Mouse (Mus musculus): Measurements from ENCODE around the gene Zfp764. TPM values are rescaled to one million over a fixed set of nuclear protein-coding genes. Genes with fewer than 3 reads are reported as not detected.

Zfp764 gene
- polyA plus RNA-seq (2014; fragmentation: Illumina TruSeq; extraction: RNeasy Lipid Tissue Mini Kit (QIAGEN cat#74804)), result 4.1 TPM

GRCm38 (mm10) chr7:127406002-127406987, at the start of gene Zfp764:
TSS of gene Zfp764 (minus strand) at chr7:127406822.

GRCm38 (mm10) chr7:127448521-127449300, 42.1 kb upstream of the Zfp764 start, which contains the start of gene Zfp689:
TSS of gene Zfp689 (minus strand) at chr7:127449158.

GRCm38 (mm10) chr7:127421388-127422191, 15.0 kb upstream of the Zfp764 start, which contains the start of gene Zfp688:
TSS of gene Zfp688 (minus strand) at chr7:127422068.

GRCm38 (mm10) chr7:127393157-127393943, 13.3 kb downstream of the Zfp764 start, which contains the start of gene E430018J23Rik:
TSS of gene E430018J23Rik (minus strand) at chr7:127393629.

GRCm38 (mm10) chr7:127386641-127387392, 19.8 kb downstream of the Zfp764 start, which contains the start of gene 9130019O22Rik:
TSS of gene 9130019O22Rik (minus strand) at chr7:127387166.

GRCm38 (mm10) chr7:127375271-127376245, 31.1 kb downstream of the Zfp764 start, which contains the start of gene Zfp747:
TSS of gene Zfp747 (minus strand) at chr7:127376050.

Other genes starting within 250 kb of the Zfp764 start
- 13.1 TPM for gene Cd2bp2, start 210.8 kb downstream of the Zfp764 start, polyA plus RNA-seq (2014; fragmentation: Illumina TruSeq; extraction: RNeasy Lipid Tissue Mini Kit (QIAGEN cat#74804))
- 3.0 TPM for gene Tbc1d10b, start 198.4 kb downstream of the Zfp764 start, polyA plus RNA-seq (2014; fragmentation: Illumina TruSeq; extraction: RNeasy Lipid Tissue Mini Kit (QIAGEN cat#74804))
- not detected for gene Mylpf, start 197.9 kb downstream of the Zfp764 start, polyA plus RNA-seq (2014; fragmentation: Illumina TruSeq; extraction: RNeasy Lipid Tissue Mini Kit (QIAGEN cat#74804))
- 3.2 TPM for gene Zfp553, start 173.8 kb downstream of the Zfp764 start, polyA plus RNA-seq (2014; fragmentation: Illumina TruSeq; extraction: RNeasy Lipid Tissue Mini Kit (QIAGEN cat#74804))
- gene Sept1, start 173.7 kb downstream of the Zfp764 start, polyA plus RNA-seq (2014; fragmentation: Illumina TruSeq; extraction: RNeasy Lipid Tissue Mini Kit (QIAGEN cat#74804)), result 1.4 TPM
- not detected for gene Zfp771, start 162.5 kb downstream of the Zfp764 start, polyA plus RNA-seq (2014; fragmentation: Illumina TruSeq; extraction: RNeasy Lipid Tissue Mini Kit (QIAGEN cat#74804))
- gene Dctpp1, start 146.1 kb downstream of the Zfp764 start, polyA plus RNA-seq (2014; fragmentation: Illumina TruSeq; extraction: RNeasy Lipid Tissue Mini Kit (QIAGEN cat#74804)), result not detected
- 23.0 TPM for gene Sephs2, start 132.8 kb downstream of the Zfp764 start, polyA plus RNA-seq (2014; fragmentation: Illumina TruSeq; extraction: RNeasy Lipid Tissue Mini Kit (QIAGEN cat#74804))
- gene Itgal, start 110.6 kb downstream of the Zfp764 start, polyA plus RNA-seq (2014; fragmentation: Illumina TruSeq; extraction: RNeasy Lipid Tissue Mini Kit (QIAGEN cat#74804)), result 0.68 TPM
- gene Zfp768, start 61.2 kb downstream of the Zfp764 start, polyA plus RNA-seq (2014; fragmentation: Illumina TruSeq; extraction: RNeasy Lipid Tissue Mini Kit (QIAGEN cat#74804)), result 3.3 TPM
- gene Zfp747, start 30.8 kb downstream of the Zfp764 start, polyA plus RNA-seq (2014; fragmentation: Illumina TruSeq; extraction: RNeasy Lipid Tissue Mini Kit (QIAGEN cat#74804)), result 3.6 TPM
- gene 9130019O22Rik, start 19.7 kb downstream of the Zfp764 start, polyA plus RNA-seq (2014; fragmentation: Illumina TruSeq; extraction: RNeasy Lipid Tissue Mini Kit (QIAGEN cat#74804)), result 2.4 TPM
- gene E430018J23Rik, start 13.2 kb downstream of the Zfp764 start, polyA plus RNA-seq (2014; fragmentation: Illumina TruSeq; extraction: RNeasy Lipid Tissue Mini Kit (QIAGEN cat#74804)), result 1.1 TPM
- gene Zfp688, start 15.2 kb upstream of the Zfp764 start, polyA plus RNA-seq (2014; fragmentation: Illumina TruSeq; extraction: RNeasy Lipid Tissue Mini Kit (QIAGEN cat#74804)), result 0.86 TPM
- gene Zfp689, start 42.3 kb upstream of the Zfp764 start, polyA plus RNA-seq (2014; fragmentation: Illumina TruSeq; extraction: RNeasy Lipid Tissue Mini Kit (QIAGEN cat#74804)), result 3.1 TPM
- gene Prr14, start 52.8 kb upstream of the Zfp764 start, polyA plus RNA-seq (2014; fragmentation: Illumina TruSeq; extraction: RNeasy Lipid Tissue Mini Kit (QIAGEN cat#74804)), result 18.0 TPM
- gene Fbrs, start 72.4 kb upstream of the Zfp764 start, polyA plus RNA-seq (2014; fragmentation: Illumina TruSeq; extraction: RNeasy Lipid Tissue Mini Kit (QIAGEN cat#74804)), result 7.7 TPM
- gene Srcap, start 105.2 kb upstream of the Zfp764 start, polyA plus RNA-seq (2014; fragmentation: Illumina TruSeq; extraction: RNeasy Lipid Tissue Mini Kit (QIAGEN cat#74804)), result 11.4 TPM
- gene Gm42715, start 112.8 kb upstream of the Zfp764 start, polyA plus RNA-seq (2014; fragmentation: Illumina TruSeq; extraction: RNeasy Lipid Tissue Mini Kit (QIAGEN cat#74804)), result 6.7 TPM
- gene Tmem265, start 154.6 kb upstream of the Zfp764 start, polyA plus RNA-seq (2014; fragmentation: Illumina TruSeq; extraction: RNeasy Lipid Tissue Mini Kit (QIAGEN cat#74804)), result not detected
- 7.7 TPM for gene Phkg2, start 166.5 kb upstream of the Zfp764 start, polyA plus RNA-seq (2014; fragmentation: Illumina TruSeq; extraction: RNeasy Lipid Tissue Mini Kit (QIAGEN cat#74804))
- not detected for gene Ccdc189, start 181.8 kb upstream of the Zfp764 start, polyA plus RNA-seq (2014; fragmentation: Illumina TruSeq; extraction: RNeasy Lipid Tissue Mini Kit (QIAGEN cat#74804))
- gene Rnf40, start 181.9 kb upstream of the Zfp764 start, polyA plus RNA-seq (2014; fragmentation: Illumina TruSeq; extraction: RNeasy Lipid Tissue Mini Kit (QIAGEN cat#74804)), result 2.9 TPM
- 11.5 TPM for gene Zfp629, start 209.0 kb upstream of the Zfp764 start, polyA plus RNA-seq (2014; fragmentation: Illumina TruSeq; extraction: RNeasy Lipid Tissue Mini Kit (QIAGEN cat#74804))